Mouse (Mus musculus): Measurements from ENCODE around the gene Btf3l4.

DNA sequence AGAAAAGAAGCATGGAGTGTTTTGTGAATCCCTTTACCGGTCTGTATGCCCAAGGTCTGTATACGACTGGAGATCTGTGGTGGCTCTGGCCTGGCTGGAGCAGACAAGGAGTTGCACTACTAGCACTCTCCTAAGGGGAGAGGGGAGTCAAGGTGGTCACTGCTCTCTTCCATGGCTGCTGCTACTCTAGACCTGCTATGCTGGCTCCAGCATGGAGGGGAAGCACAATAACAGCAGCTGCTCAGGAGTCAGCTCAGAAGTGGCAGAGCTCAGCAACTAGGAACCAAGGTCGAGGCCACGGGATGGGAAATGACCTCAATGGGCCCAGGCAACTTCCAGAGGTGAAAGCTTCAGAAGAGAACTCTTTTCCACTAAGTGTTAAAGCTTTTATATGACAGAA is 22.3 kb downstream of the Btf3l4 start:
- TF ChIP-seq POLR2A (IDR thresholded peaks at IDR 0.05; ENCODE audit: control insufficient read depth, low read depth, low read length) (no peak), CTCF (IDR thresholded peaks at IDR 0.05; ENCODE audit: control insufficient read depth, insufficient read depth, insufficient replicate concordance, low read depth, low read length) (no peak)
